Mouse (Mus musculus) lung, postnatal 0 days (tissue): ENCODE results near the gene Cd300lg.

ENCODE experiments used
- CTCF ChIP-seq: IDR thresholded peaks from 2 replicates; pipeline ENCODE4 v1.5.1; 2016; ENCODE audit warnings: antibody characterized with exemption, mild to moderate bottlenecking
- EP300 ChIP-seq: IDR thresholded peaks from 2 replicates; pipeline ENCODE4 v1.6.1; 2016; ENCODE audit warnings: antibody characterized with exemption, mild to moderate bottlenecking, control low read depth

GRCm38 (mm10) chr11:102008372-102008771 lies 32.9 kb upstream of the Cd300lg start:
- TF ChIP-seq CTCF (no peak), EP300 (no peak)
